Comparison of ENCODE assay signal across 11 mouse cellular contexts in genomic region chr4:152202905-152203304, GRCm38 (mm10). TPM values are rescaled to one million over a fixed set of nuclear protein-coding genes. Genes with fewer than 3 reads are reported as not detected.
A peak's percentile ranks its signal among the peaks of the same experiment; 100 is the strongest.
DNase-seq lines count a peak whose midpoint lies in the region; ATAC-seq and TF ChIP-seq lines count a peak whose summit lies in the region.
"Had no signal": no experiment of that assay in that cellular context is flagged by ENCODE, and none has a peak within 500 bp of the region (broad histone marks: within the 10 kb centered on the region; RNA-seq: fewer than 3 reads in every experiment).

No protein-coding gene starts in this region.

- H3K27ac ChIP-seq in heart, embryonic 14.5 days (replicated peaks in 1 of 2; ENCODE audit: control insufficient read depth in 1 of 2, insufficient read depth in 1 of 2, low read depth in 2 of 2, low read length in 2 of 2) = peak overlapping the region; percentile 41 to 50; a peak in 2 of 4 replicates
- no peak overlapping the region for H3K27ac ChIP-seq in hindbrain, postnatal 0 days
- H3K27ac ChIP-seq: liver, embryonic 13.5 days; midbrain, embryonic 12.5 days had no signal

- no peak overlapping the region for H3K4me2 ChIP-seq in heart, embryonic 14.5 days (ENCODE audit: low read length)
- H3K4me2 ChIP-seq in hindbrain, postnatal 0 days (ENCODE audit: low read depth, low read length) = no peak overlapping the region
- H3K4me2 ChIP-seq: liver, embryonic 13.5 days; midbrain, embryonic 12.5 days had no signal

- no peak overlapping the region for H3K4me3 ChIP-seq in heart, embryonic 14.5 days (ENCODE audit: control insufficient read depth in 1 of 2, insufficient read depth in 1 of 2, low read depth in 1 of 2, low read length in 2 of 2)
- no peak overlapping the region for H3K4me3 ChIP-seq in hindbrain, postnatal 0 days (ENCODE audit: low read length)
- H3K4me3 ChIP-seq: liver, embryonic 13.5 days; midbrain, embryonic 12.5 days had no signal

- H3K27me3 ChIP-seq in heart, embryonic 14.5 days (ENCODE audit: control insufficient read depth, insufficient read depth, low read length) = no peaks in the 10 kb centered on the region
- H3K27me3 ChIP-seq in hindbrain, postnatal 0 days (ENCODE audit: insufficient read depth, low read length) = no peaks in the 10 kb centered on the region
- H3K27me3 ChIP-seq: liver, embryonic 13.5 days; midbrain, embryonic 12.5 days had no signal

- peaks cover 33 to 37% of the 10 kb centered on the region in 2 experiments for H3K4me1 ChIP-seq in heart, embryonic 14.5 days (ENCODE audit: control insufficient read depth in 2 of 2, insufficient read depth in 2 of 2, low read length in 2 of 2)
- peaks cover 8% of the 10 kb centered on the region; the same call in 1 of the 2 replicates for H3K4me1 ChIP-seq in hindbrain, postnatal 0 days (ENCODE audit: insufficient read depth, low read length)

- H3K9me3 ChIP-seq in heart, embryonic 14.5 days (ENCODE audit: control insufficient read depth, low read length) = no peaks in the 10 kb centered on the region
- no peaks in the 10 kb centered on the region for H3K9me3 ChIP-seq in hindbrain, postnatal 0 days (ENCODE audit: low read length)
- H3K9me3 ChIP-seq: liver, embryonic 13.5 days; midbrain, embryonic 12.5 days had no signal

- no peak for TF ChIP-seq CTCF in hindbrain, postnatal 0 days (IDR thresholded peaks at IDR 0.05; ENCODE audit: low read depth)

- H3K36me3 ChIP-seq in heart, embryonic 14.5 days (ENCODE audit: control insufficient read depth, insufficient read depth, low read length) = no peaks in the 10 kb centered on the region
- no peaks in the 10 kb centered on the region for H3K36me3 ChIP-seq in hindbrain, postnatal 0 days (ENCODE audit: insufficient read depth, low read length)
- H3K36me3 ChIP-seq: liver, embryonic 13.5 days; midbrain, embryonic 12.5 days had no signal

- no peak overlapping the region for H3K9ac ChIP-seq in heart, embryonic 14.5 days (ENCODE audit: low read length)
- no peak overlapping the region for H3K9ac ChIP-seq in hindbrain, postnatal 0 days (replicated peaks; ENCODE audit: low read length)
- H3K9ac ChIP-seq: liver, embryonic 13.5 days; midbrain, embryonic 12.5 days had no signal

- peak; percentile 52 for DNase-seq in CD4-positive, CD25-positive, alpha-beta regulatory T cell, adult 2 months (ENCODE audit: low read depth, low spot score)
- DNase-seq in heart, postnatal 36 days = no peak
- DNase-seq in thymus, postnatal 0 days (ENCODE audit: low spot score) = peak; percentile 51
- DNase-seq in thymus, adult 18-20 months = no peak
- DNase-seq in embryo, embryonic 10.5 days (ENCODE audit: low spot score) = no peak
- no peak for DNase-seq in hindbrain, postnatal 0 days (ENCODE audit: low spot score)
- DNase-seq: gastrocnemius, postnatal 10 days; liver, embryonic 13.5 days had no signal

- ATAC-seq in CD4-positive, CD25-positive, alpha-beta regulatory T cell, adult 4 months = no peak
- ATAC-seq in heart, embryonic 14.5 days (ENCODE audit: insufficient number of reproducible peaks, insufficient read depth, low FRiP score, low read depth) = no peak
- ATAC-seq in hindbrain, postnatal 0 days = no peak

- 49% methylated on average over 3 of the region's 3 CpGs for WGBS in heart, embryonic 14.5 days
- WGBS in hindbrain, postnatal 0 days = 80% methylated on average over 3 of the region's 3 CpGs

- intact Hi-C loops in heart, postnatal 36 days (cut with DNase I) = no loop called here

RNA-seq across cellular contexts. Expression of gene Acot7, which starts 25.0 kb away (rescaled TPM):
- 100 to 1,000 TPM; 108 to 145 TPM for polyA plus RNA-seq in CD4-positive, CD25-positive, alpha-beta regulatory T cell, adult 4 months (2017; shearing (Covaris generic))
- 62.8 and 72.9 TPM in 2 replicates for polyA plus RNA-seq in heart, embryonic 14.5 days (2014; fragmentation: Nextera tagmentation; extraction: Ambion mirVana)
- 10 to 100 TPM; 58.7 to 59.1 TPM for total RNA-seq in heart, postnatal 36 days (2021)
- 65.1 and 98.8 TPM in 2 replicates for polyA plus RNA-seq in thymus, postnatal 0 days (2015; fragmentation: Nextera tagmentation; extraction: Ambion mirVana)
- total RNA-seq in hindbrain, postnatal 0 days (2014; rRNA removed) = 249 and 259 TPM in 2 replicates
- polyA plus RNA-seq in hindbrain, postnatal 0 days (2015; fragmentation: Nextera tagmentation; extraction: Ambion mirVana) = 455 and 488 TPM in 2 replicates

RNA-seq across cellular contexts. Expression of gene Hes2, which starts 44.2 kb away (rescaled TPM):
- polyA plus RNA-seq in CD4-positive, CD25-positive, alpha-beta regulatory T cell, adult 4 months (2017; shearing (Covaris generic)) = not detected
- not detected in 2 replicates for polyA plus RNA-seq in heart, embryonic 14.5 days (2014; fragmentation: Nextera tagmentation; extraction: Ambion mirVana)
- not detected for total RNA-seq in heart, postnatal 36 days (2021)
- polyA plus RNA-seq in thymus, postnatal 0 days (2015; fragmentation: Nextera tagmentation; extraction: Ambion mirVana) = 0.21 TPM in 1 of 2 replicates, not detected in the other
- not detected in 2 replicates for total RNA-seq in hindbrain, postnatal 0 days (2014; rRNA removed)
- polyA plus RNA-seq in hindbrain, postnatal 0 days (2015; fragmentation: Nextera tagmentation; extraction: Ambion mirVana) = not detected in 2 replicates
- total RNA-seq: gastrocnemius, postnatal 10 days had no signal
- polyA plus RNA-seq: liver, embryonic 13.5 days had no signal

RNA-seq across cellular contexts. Expression of gene Espn, which starts 50.7 kb away (rescaled TPM):
- 1 to 10 TPM; 9.5 to 9.9 TPM for polyA plus RNA-seq in CD4-positive, CD25-positive, alpha-beta regulatory T cell, adult 4 months (2017; shearing (Covaris generic))
- 0.63 and 0.76 TPM in 2 replicates for polyA plus RNA-seq in heart, embryonic 14.5 days (2014; fragmentation: Nextera tagmentation; extraction: Ambion mirVana)
- total RNA-seq in heart, postnatal 36 days (2021) = 1 to 10 TPM; 1.8 to 2.7 TPM
- polyA plus RNA-seq in thymus, postnatal 0 days (2015; fragmentation: Nextera tagmentation; extraction: Ambion mirVana) = 3.2 and 3.6 TPM in 2 replicates
- 0.47 and 1.4 TPM in 2 replicates for total RNA-seq in hindbrain, postnatal 0 days (2014; rRNA removed)
- 0.71 and 0.79 TPM in 2 replicates for polyA plus RNA-seq in hindbrain, postnatal 0 days (2015; fragmentation: Nextera tagmentation; extraction: Ambion mirVana)

Comparison
In these comparisons a context has a peak if more than half of its experiments do, and no peak if none do; other contexts are left out.
1. DNase-seq: peak in CD4-positive, CD25-positive, alpha-beta regulatory T cell, adult 2 months (single experiment) and thymus, postnatal 0 days (single experiment); none in heart, postnatal 36 days (0 of 2), thymus, adult 18-20 months (0 of 2), embryo, embryonic 10.5 days (single experiment) and hindbrain, postnatal 0 days (single experiment).